Mouse (Mus musculus) heart, adult 2 months (tissue): ENCODE measurements around the gene Mcm10.

Experiments
- CTCF ChIP-seq: fragments of 200-600 bp; IDR thresholded peaks from 2 replicates; pipeline ENCODE4 v1.8.1; 2022; ENCODE audit warnings: antibody characterized with exemption, mild to moderate bottlenecking, moderate library complexity
- EP300 ChIP-seq: fragments of 200-500 bp; IDR thresholded peaks from 2 replicates; pipeline ENCODE4 v1.6.1; 2011; ENCODE audit warnings: low read depth, low read length, control low read depth; ENCODE audit not compliant: insufficient read depth

DNA sequence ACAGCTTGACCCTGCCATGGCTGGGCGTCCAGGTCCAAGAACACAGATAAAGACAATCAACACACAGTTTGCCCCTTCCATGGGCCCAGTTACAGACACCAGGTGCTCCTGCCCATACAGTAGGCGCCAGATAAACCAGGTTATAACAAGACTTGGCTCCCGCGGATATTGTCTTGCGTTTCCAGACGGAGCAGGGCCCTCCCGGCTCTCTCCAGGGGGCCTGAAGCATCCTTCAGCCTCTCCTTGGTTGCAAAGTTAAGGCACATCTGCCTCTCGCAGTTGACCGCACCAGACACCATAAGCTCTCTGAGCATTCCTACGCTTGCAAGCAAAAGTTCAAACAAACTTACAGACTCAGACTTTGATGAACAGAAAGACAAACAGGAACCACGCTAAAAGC is 71.7 kb downstream of the Mcm10 start:
- no peak for TF ChIP-seq CTCF
- no peak for TF ChIP-seq EP300
